In genomic region chr14:54981934-54982333, GRCm38 (mm10) we compare ENCODE assay signal across 28 mouse cellular contexts. TPM values are rescaled to one million over a fixed set of nuclear protein-coding genes. Genes with fewer than 3 reads are reported as not detected.
"Had no signal": no experiment of that assay in that cellular context is flagged by ENCODE, and none has a peak within 500 bp of the region (broad histone marks: within the 10 kb centered on the region; RNA-seq: fewer than 3 reads in every experiment).

No protein-coding gene starts in this region.

- H3K36me3 ChIP-seq: limb, embryonic 12.5 days; limb, embryonic 15.5 days had no signal

- H3K4me3 ChIP-seq: limb, embryonic 12.5 days; limb, embryonic 15.5 days had no signal

- H3K27me3 ChIP-seq: limb, embryonic 12.5 days; limb, embryonic 15.5 days had no signal

- H3K4me1 ChIP-seq: limb, embryonic 12.5 days; limb, embryonic 15.5 days had no signal

- H3K4me2 ChIP-seq: limb, embryonic 12.5 days; limb, embryonic 15.5 days; liver, embryonic 11.5 days; lung, embryonic 14.5 days had no signal

- DNase-seq: kidney, postnatal 14 days; kidney, postnatal 4 days; left cerebral cortex, postnatal 4 days; liver, postnatal 0 days; lung, embryonic 14.5 days; midbrain, embryonic 14.5 days; thymus, adult 18-20 months; thymus, postnatal 36 days had no signal

- H3K9me3 ChIP-seq: limb, embryonic 12.5 days; limb, embryonic 15.5 days had no signal

- H3K9ac ChIP-seq: limb, embryonic 12.5 days; limb, embryonic 15.5 days; liver, embryonic 14.5 days; liver, postnatal 0 days; lung, embryonic 14.5 days had no signal

- ATAC-seq: liver, postnatal 0 days; lung, postnatal 0 days had no signal

- H3K27ac ChIP-seq: limb, embryonic 12.5 days; limb, embryonic 15.5 days; liver, embryonic 14.5 days; macrophage had no signal

RNA-seq across cellular contexts. Expression of gene Gm17428, which starts 5.2 kb away (rescaled TPM):
- total RNA-seq: layer of hippocampus, adult 18-20 months; layer of hippocampus, postnatal 14 days; left cerebral cortex, adult 8-10 months; left cerebral cortex, postnatal 14 days; left cerebral cortex, postnatal 4 days; megakaryocyte, adult 5-6 weeks; midbrain, postnatal 0 days had no signal
- polyA plus RNA-seq: kidney, embryonic 16.5 days; limb, embryonic 12.5 days; limb, embryonic 15.5 days; liver, embryonic 11.5 days; liver, embryonic 14.5 days; liver, postnatal 0 days; lung, embryonic 14.5 days; lung, postnatal 0 days; macrophage; midbrain, embryonic 14.5 days; midbrain, postnatal 0 days; neural tube, embryonic 11.5 days; neural tube, embryonic 14.5 days; small intestine, adult 2 months; spleen, adult 2 months; stomach, embryonic 16.5 days; testis, adult 2 months; urinary bladder, adult 2 months had no signal

RNA-seq across cellular contexts. Expression of gene Myh7, which starts 12.5 kb away (rescaled TPM):
- total RNA-seq: megakaryocyte, adult 5-6 weeks had no signal
- polyA plus RNA-seq: macrophage; spleen, adult 2 months had no signal

RNA-seq across cellular contexts. Expression of gene Myh6, which starts 15.2 kb away (rescaled TPM):
- total RNA-seq: megakaryocyte, adult 5-6 weeks had no signal
- polyA plus RNA-seq: macrophage; small intestine, adult 2 months had no signal

RNA-seq across cellular contexts. Expression of gene Cmtm5, which starts 45.9 kb away (rescaled TPM):
- total RNA-seq: megakaryocyte, adult 5-6 weeks had no signal
- polyA plus RNA-seq: liver, embryonic 11.5 days; liver, postnatal 0 days; macrophage; testis, adult 2 months had no signal
